ENCODE assay signal across 19 mouse cellular contexts in the genomic region with DNA sequence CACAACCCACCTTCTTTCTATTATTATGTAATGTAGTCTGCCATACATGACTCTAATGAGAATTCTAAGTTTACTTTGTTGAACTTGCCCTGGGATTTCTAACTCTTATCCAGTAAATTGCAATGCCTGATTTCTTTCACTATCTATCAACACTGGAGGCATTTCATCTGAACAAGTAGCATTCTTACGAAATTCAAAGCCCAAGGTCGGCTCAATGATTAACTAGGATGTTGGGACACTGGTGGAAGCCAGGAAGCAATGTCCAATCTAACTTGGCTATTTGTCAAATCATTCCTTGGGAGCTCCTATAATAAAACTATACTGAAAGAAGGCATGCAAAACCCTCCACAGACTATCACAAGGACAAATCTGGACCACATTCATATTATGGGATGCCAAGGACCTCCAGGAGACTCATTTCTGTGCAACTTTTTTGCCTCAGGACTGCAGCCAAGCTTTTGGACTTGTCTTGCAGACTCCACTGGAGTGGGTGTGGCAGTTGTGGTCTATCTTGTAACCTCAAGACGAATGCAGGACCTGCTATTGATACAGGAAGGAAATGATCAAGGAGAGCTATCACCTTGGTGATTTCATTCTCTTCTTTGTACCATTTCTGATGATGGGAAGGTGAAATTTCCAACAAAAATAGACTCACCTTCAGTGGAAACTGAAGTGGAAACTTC. TPM values are rescaled to one million over a fixed set of nuclear protein-coding genes. Genes with fewer than 3 reads are reported as not detected.
DNase-seq lines count a peak whose midpoint lies in the region; ATAC-seq and TF ChIP-seq lines count a peak whose summit lies in the region.
"Had no signal": no experiment of that assay in that cellular context is flagged by ENCODE, and none has a peak within 500 bp of the region (broad histone marks: within the 10 kb centered on the region; RNA-seq: fewer than 3 reads in every experiment).

No protein-coding gene starts in this region.

- no peaks in the 10 kb centered on the region for H3K27me3 ChIP-seq in lung, embryonic 14.5 days (ENCODE audit: insufficient read depth, low read length)
- no peaks in the 10 kb centered on the region for H3K27me3 ChIP-seq in lung, postnatal 0 days (replicated peaks; ENCODE audit: insufficient read depth, low read length)
- H3K27me3 ChIP-seq in intestine, embryonic 15.5 days (replicated peaks): no peaks in the 10 kb centered on the region
- H3K27me3 ChIP-seq: embryonic facial prominence, embryonic 12.5 days had no signal

- no peak overlapping the region for H3K4me3 ChIP-seq in lung, embryonic 14.5 days (ENCODE audit: low read depth, low read length)
- no peak overlapping the region for H3K4me3 ChIP-seq in lung, postnatal 0 days (ENCODE audit: low read depth, low read length)
- H3K4me3 ChIP-seq in intestine, embryonic 15.5 days (replicated peaks): no peak overlapping the region
- H3K4me3 ChIP-seq: embryonic facial prominence, embryonic 12.5 days; limb, embryonic 10.5 days had no signal

- no peaks in the 10 kb centered on the region for H3K4me1 ChIP-seq in lung, embryonic 14.5 days (ENCODE audit: insufficient read depth)
- H3K4me1 ChIP-seq in lung, postnatal 0 days (ENCODE audit: insufficient read depth, low read depth, low read length): no peaks in the 10 kb centered on the region
- no peaks in the 10 kb centered on the region for H3K4me1 ChIP-seq in intestine, embryonic 15.5 days (replicated peaks)
- H3K4me1 ChIP-seq: embryonic facial prominence, embryonic 12.5 days; limb, embryonic 10.5 days had no signal

- no peak for TF ChIP-seq EP300 in lung, postnatal 0 days (IDR thresholded peaks at IDR 0.05)

- intact Hi-C loops in heart, postnatal 25 days (cut with DNase I): loop anchor here (10.0 kb wide), 1 partner anchor 78 kb away; no protein-coding TSS in a partner anchor
- intact Hi-C loops in left cerebral cortex, postnatal 25 days (cut with DNase I): no loop called here

- H3K36me3 ChIP-seq in lung, embryonic 14.5 days (ENCODE audit: insufficient read depth): no peaks in the 10 kb centered on the region
- no peaks in the 10 kb centered on the region for H3K36me3 ChIP-seq in lung, postnatal 0 days (ENCODE audit: insufficient read depth, low read length)
- H3K36me3 ChIP-seq in intestine, embryonic 15.5 days: no peaks in the 10 kb centered on the region
- H3K36me3 ChIP-seq: embryonic facial prominence, embryonic 12.5 days; limb, embryonic 10.5 days had no signal

- no peak for TF ChIP-seq CTCF in lung, embryonic 14.5 days (IDR thresholded peaks at IDR 0.05; ENCODE audit: low read depth)
- TF ChIP-seq CTCF in lung, postnatal 0 days (IDR thresholded peaks at IDR 0.05): no peak

- no peak overlapping the region for H3K4me2 ChIP-seq in lung, embryonic 14.5 days
- no peak overlapping the region for H3K4me2 ChIP-seq in lung, postnatal 0 days (replicated peaks; ENCODE audit: low read depth, low read length)
- no peak overlapping the region for H3K4me2 ChIP-seq in intestine, embryonic 15.5 days (replicated peaks)
- H3K4me2 ChIP-seq: embryonic facial prominence, embryonic 12.5 days; hindbrain, embryonic 14.5 days; midbrain, embryonic 11.5 days had no signal

- no peak overlapping the region for H3K27ac ChIP-seq in lung, embryonic 14.5 days (ENCODE audit: low read depth)
- H3K27ac ChIP-seq in lung, postnatal 0 days (ENCODE audit: low read length): no peak overlapping the region
- 0 out of 2 replicates have a peak overlapping the region, but pooled peaks have one; percentile 3 for H3K27ac ChIP-seq in intestine, embryonic 15.5 days
- H3K27ac ChIP-seq: embryonic facial prominence, embryonic 12.5 days; hindbrain, embryonic 14.5 days; limb, embryonic 10.5 days had no signal

- ATAC-seq in lung, embryonic 14.5 days (ENCODE audit: insufficient read depth): no peak
- no peak for ATAC-seq in lung, postnatal 0 days
- ATAC-seq in intestine, embryonic 15.5 days: peak; percentile 92
- ATAC-seq: Patski had no signal

- DNase-seq in lung, embryonic 14.5 days: peak; percentile 28
- DNase-seq in lung, postnatal 0 days (ENCODE audit: low spot score): no peak
- peak; percentile 74 to 75 for DNase-seq in kidney, postnatal 25 days
- no peak for DNase-seq in right cerebral cortex, postnatal 14 days
- no peak for DNase-seq in heart, postnatal 25 days (ENCODE audit: low spot score)
- no peak for DNase-seq in left cerebral cortex, postnatal 25 days (ENCODE audit: low spot score in 2 of 2)
- DNase-seq: cerebellum, postnatal 25 days had no signal

- no peaks in the 10 kb centered on the region for H3K9me3 ChIP-seq in lung, embryonic 14.5 days (ENCODE audit: low read depth, low read length)
- H3K9me3 ChIP-seq in lung, postnatal 0 days (ENCODE audit: low read length): no peaks in the 10 kb centered on the region
- no peaks in the 10 kb centered on the region for H3K9me3 ChIP-seq in intestine, embryonic 15.5 days
- H3K9me3 ChIP-seq: embryonic facial prominence, embryonic 12.5 days; limb, embryonic 10.5 days had no signal

- 48% methylated on average over 3 of the region's 3 CpGs for WGBS in lung, embryonic 14.5 days
- WGBS in lung, postnatal 0 days: 39% methylated on average over 3 of the region's 3 CpGs
- 49% methylated on average over 3 of the region's 3 CpGs for WGBS in intestine, embryonic 15.5 days

- no peak overlapping the region for H3K9ac ChIP-seq in lung, embryonic 14.5 days
- H3K9ac ChIP-seq in lung, postnatal 0 days (replicated peaks; ENCODE audit: low read depth): no peak overlapping the region
- no peak overlapping the region for H3K9ac ChIP-seq in intestine, embryonic 15.5 days
- H3K9ac ChIP-seq: embryonic facial prominence, embryonic 12.5 days; hindbrain, embryonic 14.5 days had no signal

RNA-seq across cellular contexts. Expression of a gene that starts 14.5 kb away (rescaled TPM):
- polyA plus RNA-seq in lung, embryonic 14.5 days (2014; fragmentation: Nextera tagmentation; extraction: Ambion mirVana): not detected in 2 replicates
- not detected in 2 replicates for polyA plus RNA-seq in lung, postnatal 0 days (2015; fragmentation: Nextera tagmentation; extraction: Ambion mirVana)
- polyA plus RNA-seq in intestine, embryonic 15.5 days (2015; fragmentation: Nextera tagmentation; extraction: Ambion mirVana): not detected in 2 replicates
- not detected for total RNA-seq in heart, postnatal 25 days (2021)
- not detected for total RNA-seq in left cerebral cortex, postnatal 25 days (2021)
- total RNA-seq: adrenal gland, adult 18-20 months; layer of hippocampus, postnatal 10 days; neutrophil, adult 5-6 weeks had no signal
- polyA plus RNA-seq: embryonic facial prominence, embryonic 12.5 days; forebrain, embryonic 11.5 days; heart, embryonic 14.5 days; hindbrain, embryonic 14.5 days; limb, embryonic 10.5 days; lung, embryonic 16.5 days; midbrain, embryonic 11.5 days; Patski had no signal

RNA-seq across cellular contexts. Expression of a gene that starts 21.4 kb away (rescaled TPM):
- polyA plus RNA-seq in lung, embryonic 14.5 days (2014; fragmentation: Nextera tagmentation; extraction: Ambion mirVana): not detected in 2 replicates
- polyA plus RNA-seq in lung, postnatal 0 days (2015; fragmentation: Nextera tagmentation; extraction: Ambion mirVana): not detected in 2 replicates
- not detected in 2 replicates for polyA plus RNA-seq in intestine, embryonic 15.5 days (2015; fragmentation: Nextera tagmentation; extraction: Ambion mirVana)
- not detected for total RNA-seq in heart, postnatal 25 days (2021)
- not detected for total RNA-seq in left cerebral cortex, postnatal 25 days (2021)
- total RNA-seq: adrenal gland, adult 18-20 months; layer of hippocampus, postnatal 10 days; neutrophil, adult 5-6 weeks had no signal
- polyA plus RNA-seq: embryonic facial prominence, embryonic 12.5 days; forebrain, embryonic 11.5 days; heart, embryonic 14.5 days; hindbrain, embryonic 14.5 days; limb, embryonic 10.5 days; lung, embryonic 16.5 days; midbrain, embryonic 11.5 days; Patski had no signal

RNA-seq across cellular contexts. Expression of a gene that starts 43.9 kb away (rescaled TPM):
- polyA plus RNA-seq in lung, embryonic 14.5 days (2014; fragmentation: Nextera tagmentation; extraction: Ambion mirVana): 69.3 and 84.5 TPM in 2 replicates
- 15.0 and 15.9 TPM in 2 replicates for polyA plus RNA-seq in lung, postnatal 0 days (2015; fragmentation: Nextera tagmentation; extraction: Ambion mirVana)
- polyA plus RNA-seq in intestine, embryonic 15.5 days (2015; fragmentation: Nextera tagmentation; extraction: Ambion mirVana): 51.8 and 54.0 TPM in 2 replicates
- total RNA-seq in heart, postnatal 25 days (2021): 10 to 100 TPM; 11.0 to 11.5 TPM
- 10 to 100 TPM; 26.2 to 27.0 TPM for total RNA-seq in left cerebral cortex, postnatal 25 days (2021)

Comparison
In these comparisons a context has a peak if more than half of its experiments do, and no peak if none do; other contexts are left out.
1. DNase-seq: peak in lung, embryonic 14.5 days (single experiment) and kidney, postnatal 25 days (2 of 2); none in lung, postnatal 0 days (single experiment), right cerebral cortex, postnatal 14 days (single experiment), heart, postnatal 25 days (single experiment) and left cerebral cortex, postnatal 25 days (0 of 2).